Mouse (Mus musculus): Measurements from ENCODE around the gene Cpeb1. TPM values are rescaled to one million over a fixed set of nuclear protein-coding genes. Genes with fewer than 3 reads are reported as not detected.

Gene Cpeb1
- polyA plus RNA-seq, 2 experiments = 0.77 to 1.1 TPM

- no peak for TF ChIP-seq POLR2A (IDR thresholded peaks at IDR 0.05; ENCODE audit: borderline replicate concordance, extremely low read depth, insufficient read depth, insufficient read length)
- Histone ChIP-seq H3K36me3 (ENCODE audit: control insufficient read depth, insufficient read depth, low read length) (peaks cover 60% of the 10 kb centered on the region), H3K4me2 (replicated peaks; ENCODE audit: low read depth, low read length, severe bottlenecking) (no peak overlapping the region), H3K4me1 (ENCODE audit: control insufficient read depth, insufficient read depth, low read length) (no peaks in the 10 kb centered on the region), H3K9ac (ENCODE audit: low read depth, low read length, severe bottlenecking) (no peak overlapping the region), H3K27me3 (ENCODE audit: control insufficient read depth, insufficient read depth, low read length) (no peaks in the 10 kb centered on the region), H3K27ac (replicated peaks; ENCODE audit: low read depth, low read length) (no peak overlapping the region), H3K9me3 (ENCODE audit: control insufficient read depth, low read length) (no peaks in the 10 kb centered on the region), H3K4me3 (replicated peaks; ENCODE audit: low read length) (no peak overlapping the region)
- 88% methylated on average over 7 of the region's 7 CpGs for WGBS
- DNase-seq (ENCODE audit: low spot score) (no peak), ATAC-seq (ENCODE audit: low FRiP score, low read depth) (no peak)
These were observed 123.4 kb downstream of the Cpeb1 start for GRCm38 (mm10) chr7:81331851-81332250.

- WGBS = 18% methylated on average over 3 of the region's 3 CpGs
- no peak for TF ChIP-seq POLR2A (IDR thresholded peaks at IDR 0.05; ENCODE audit: borderline replicate concordance, extremely low read depth, insufficient read depth, insufficient read length)
- no peaks in the 10 kb centered on the region for H3K9me3 ChIP-seq (ENCODE audit: control insufficient read depth, low read length)
- DNase-seq (ENCODE audit: low spot score) = no peak
- H3K27me3 ChIP-seq (ENCODE audit: control insufficient read depth, insufficient read depth, low read length) = no peaks in the 10 kb centered on the region
- H3K4me1 ChIP-seq (ENCODE audit: control insufficient read depth, insufficient read depth, low read length) = no peaks in the 10 kb centered on the region
- no peak overlapping the region for H3K4me2 ChIP-seq (replicated peaks; ENCODE audit: low read depth, low read length, severe bottlenecking)
- H3K4me3 ChIP-seq (replicated peaks; ENCODE audit: low read length) = no peak overlapping the region
- ATAC-seq (ENCODE audit: low FRiP score, low read depth) = no peak
- H3K9ac ChIP-seq (ENCODE audit: low read depth, low read length, severe bottlenecking) = no peak overlapping the region
- H3K27ac ChIP-seq (replicated peaks; ENCODE audit: low read depth, low read length) = no peak overlapping the region
- peaks cover 50% of the 10 kb centered on the region for H3K36me3 ChIP-seq (ENCODE audit: control insufficient read depth, insufficient read depth, low read length)
These were observed 124.5 kb downstream of the Cpeb1 start for GRCm38 (mm10) chr7:81330767-81331166.

- Histone ChIP-seq H3K4me1 (ENCODE audit: control insufficient read depth, insufficient read depth, low read length) (no peaks in the 10 kb centered on the region), H3K9ac (ENCODE audit: low read depth, low read length, severe bottlenecking) (no peak overlapping the region), H3K27ac (replicated peaks; ENCODE audit: low read depth, low read length) (no peak overlapping the region), H3K36me3 (ENCODE audit: control insufficient read depth, insufficient read depth, low read length) (peaks cover 35% of the 10 kb centered on the region), H3K4me2 (replicated peaks; ENCODE audit: low read depth, low read length, severe bottlenecking) (no peak overlapping the region), H3K9me3 (ENCODE audit: control insufficient read depth, low read length) (no peaks in the 10 kb centered on the region), H3K4me3 (replicated peaks; ENCODE audit: low read length) (no peak overlapping the region), H3K27me3 (ENCODE audit: control insufficient read depth, insufficient read depth, low read length) (no peaks in the 10 kb centered on the region)
- no peak for ATAC-seq (ENCODE audit: low FRiP score, low read depth)
- DNase-seq (ENCODE audit: low spot score) = no peak
- 86% methylated on average over 10 of the region's 10 CpGs for WGBS
- TF ChIP-seq POLR2A (IDR thresholded peaks at IDR 0.05; ENCODE audit: borderline replicate concordance, extremely low read depth, insufficient read depth, insufficient read length) = no peak
These were observed 127.6 kb downstream of the Cpeb1 start for GRCm38 (mm10) chr7:81327661-81328060.

GRCm38 (mm10) chr7:81326859-81327258 is 128.4 kb downstream of the Cpeb1 start:
- H3K36me3 ChIP-seq (ENCODE audit: control insufficient read depth, insufficient read depth, low read length) = peaks cover 27% of the 10 kb centered on the region; the same call in 1 of the 2 replicates
- 79% methylated on average over 6 of the region's 6 CpGs for WGBS
- no peak overlapping the region for H3K4me3 ChIP-seq (replicated peaks; ENCODE audit: low read length)
- ATAC-seq (ENCODE audit: low FRiP score, low read depth) (no peak), DNase-seq (ENCODE audit: low spot score) (no peak)
- TF ChIP-seq POLR2A (IDR thresholded peaks at IDR 0.05; ENCODE audit: borderline replicate concordance, extremely low read depth, insufficient read depth, insufficient read length) = no peak
- no peak overlapping the region for H3K4me2 ChIP-seq (replicated peaks; ENCODE audit: low read depth, low read length, severe bottlenecking)
- H3K9ac ChIP-seq (ENCODE audit: low read depth, low read length, severe bottlenecking) = no peak overlapping the region
- H3K4me1 ChIP-seq (ENCODE audit: control insufficient read depth, insufficient read depth, low read length) = no peaks in the 10 kb centered on the region
- no peaks in the 10 kb centered on the region for H3K27me3 ChIP-seq (ENCODE audit: control insufficient read depth, insufficient read depth, low read length)
- no peaks in the 10 kb centered on the region for H3K9me3 ChIP-seq (ENCODE audit: control insufficient read depth, low read length)
- H3K27ac ChIP-seq (replicated peaks; ENCODE audit: low read depth, low read length) = no peak overlapping the region

GRCm38 (mm10) chr7:81326043-81326442 is 129.2 kb downstream of the Cpeb1 start:
- Histone ChIP-seq H3K4me2 (replicated peaks; ENCODE audit: low read depth, low read length, severe bottlenecking) (no peak overlapping the region), H3K9me3 (ENCODE audit: control insufficient read depth, low read length) (no peaks in the 10 kb centered on the region), H3K4me3 (replicated peaks; ENCODE audit: low read length) (no peak overlapping the region), H3K36me3 (ENCODE audit: control insufficient read depth, insufficient read depth, low read length) (peaks cover 22% of the 10 kb centered on the region; the same call in 1 of the 2 replicates), H3K9ac (ENCODE audit: low read depth, low read length, severe bottlenecking) (no peak overlapping the region), H3K27me3 (ENCODE audit: control insufficient read depth, insufficient read depth, low read length) (no peaks in the 10 kb centered on the region), H3K27ac (replicated peaks; ENCODE audit: low read depth, low read length) (no peak overlapping the region), H3K4me1 (ENCODE audit: control insufficient read depth, insufficient read depth, low read length) (no peaks in the 10 kb centered on the region)
- DNase-seq (ENCODE audit: low spot score) (no peak), ATAC-seq (ENCODE audit: low FRiP score, low read depth) (no peak)
- 89% methylated on average over 12 of the region's 12 CpGs for WGBS
- no peak for TF ChIP-seq POLR2A (IDR thresholded peaks at IDR 0.05; ENCODE audit: borderline replicate concordance, extremely low read depth, insufficient read depth, insufficient read length)

GRCm38 (mm10) chr7:81321776-81322175 is 133.5 kb downstream of the Cpeb1 start:
- no peak overlapping the region for H3K4me3 ChIP-seq (replicated peaks; ENCODE audit: low read length)
- WGBS = 84% methylated on average over 5 of the region's 5 CpGs
- no peaks in the 10 kb centered on the region for H3K27me3 ChIP-seq (ENCODE audit: control insufficient read depth, insufficient read depth, low read length)
- H3K9ac ChIP-seq (ENCODE audit: low read depth, low read length, severe bottlenecking) = no peak overlapping the region
- no peaks in the 10 kb centered on the region for H3K4me1 ChIP-seq (ENCODE audit: control insufficient read depth, insufficient read depth, low read length)
- no peak overlapping the region for H3K4me2 ChIP-seq (replicated peaks; ENCODE audit: low read depth, low read length, severe bottlenecking)
- ATAC-seq (ENCODE audit: low FRiP score, low read depth) (no peak), DNase-seq (ENCODE audit: low spot score) (no peak)
- H3K27ac ChIP-seq (replicated peaks; ENCODE audit: low read depth, low read length) = no peak overlapping the region
- H3K36me3 ChIP-seq (ENCODE audit: control insufficient read depth, insufficient read depth, low read length) = no peaks in the 10 kb centered on the region
- no peak for TF ChIP-seq POLR2A (IDR thresholded peaks at IDR 0.05; ENCODE audit: borderline replicate concordance, extremely low read depth, insufficient read depth, insufficient read length)
- H3K9me3 ChIP-seq (ENCODE audit: control insufficient read depth, low read length) = no peaks in the 10 kb centered on the region

Data from limb, embryonic 14.5 days (tissue).